ENCODE assay signal across 8 mouse cellular contexts in the genomic region with DNA sequence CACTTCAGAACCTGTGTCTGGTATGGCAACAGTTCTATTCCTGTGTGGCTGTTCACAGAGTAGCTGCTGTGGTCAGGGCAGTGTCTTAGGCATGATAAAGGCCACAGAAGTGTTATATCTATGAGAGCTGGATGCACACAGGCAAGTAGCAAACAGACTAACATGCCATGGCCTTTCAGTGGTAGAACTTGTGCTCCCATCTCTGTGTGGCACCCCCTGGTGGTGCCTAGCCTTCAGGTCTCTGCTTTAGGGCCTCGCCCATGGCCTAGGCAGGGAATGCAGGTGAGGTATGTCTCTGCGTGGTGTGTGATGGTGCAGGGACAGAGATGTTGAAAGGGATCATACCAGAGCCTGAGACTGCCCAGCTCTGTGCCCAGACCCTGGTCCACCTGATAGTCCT. TPM values are rescaled to one million over a fixed set of nuclear protein-coding genes. Genes with fewer than 3 reads are reported as not detected.
DNase-seq lines count a peak whose midpoint lies in the region; ATAC-seq and TF ChIP-seq lines count a peak whose summit lies in the region.
"Had no signal": no experiment of that assay in that cellular context is flagged by ENCODE, and none has a peak within 500 bp of the region (broad histone marks: within the 10 kb centered on the region; RNA-seq: fewer than 3 reads in every experiment).

No protein-coding gene starts in this region.

- no peak for TF ChIP-seq POLR2A in brain, embryonic 14.5 days (IDR thresholded peaks at IDR 0.05; ENCODE audit: borderline replicate concordance, extremely low read depth, insufficient read depth, insufficient read length, poor library complexity, severe bottlenecking)

- no peaks in the 10 kb centered on the region for H3K27me3 ChIP-seq in G1E (ENCODE audit: insufficient read depth, low read length)
- H3K27me3 ChIP-seq: embryonic facial prominence, embryonic 15.5 days had no signal

- no peaks in the 10 kb centered on the region; the same call in 1 of the 2 replicates for H3K9me3 ChIP-seq in G1E (replicated peaks)
- H3K9me3 ChIP-seq: embryonic facial prominence, embryonic 15.5 days had no signal

- peaks cover 17% of the 10 kb centered on the region for H3K4me1 ChIP-seq in G1E (ENCODE audit: insufficient read depth, low read depth, low read length)
- H3K4me1 ChIP-seq: embryonic facial prominence, embryonic 15.5 days had no signal

- no peak; the same call in 1 of the 2 replicates for ATAC-seq in G1E (ENCODE audit: extremely low read depth, insufficient number of reproducible peaks, low FRiP score, poor library complexity, severe bottlenecking)

- no peak overlapping the region for H3K4me3 ChIP-seq in layer of hippocampus, adult 2 months
- H3K4me3 ChIP-seq in G1E (ENCODE audit: low read depth, low read length), result no peak overlapping the region
- H3K4me3 ChIP-seq: embryonic facial prominence, embryonic 15.5 days had no signal

- peaks cover 97% of the 10 kb centered on the region for H3K36me3 ChIP-seq in G1E (replicated peaks)

- TF ChIP-seq CTCF in layer of hippocampus, adult 2 months (conservative IDR thresholded peaks at IDR 0.05), result peak; percentile 81
- no peak; the same call in 1 of the 2 replicates for TF ChIP-seq CTCF in G1E (IDR thresholded peaks at IDR 0.05; ENCODE audit: low read depth, low read length)
- peak; percentile 43; the same call in 1 of the 2 replicates for TF ChIP-seq CTCF in brain, embryonic 14.5 days (IDR thresholded peaks at IDR 0.05; ENCODE audit: borderline replicate concordance, extremely low read depth, insufficient read depth, insufficient read length)

- no peak overlapping the region for H3K27ac ChIP-seq in layer of hippocampus, adult 2 months
- H3K27ac ChIP-seq: embryonic facial prominence, embryonic 15.5 days had no signal

- peak in 1 of 2 experiments; percentile 40 for DNase-seq in layer of hippocampus, adult 2 months (ENCODE audit: low spot score in 2 of 2)
- no peak for DNase-seq in layer of hippocampus, adult 9-10 months (ENCODE audit: low spot score)
- peak; percentile 26 for DNase-seq in G1E (ENCODE audit: low spot score)
- DNase-seq in brain, embryonic 14.5 days (ENCODE audit: low read depth), result no peak
- DNase-seq in kidney, postnatal 10 days, result peak; percentile 65
- DNase-seq in retina, postnatal 1 day, result peak; percentile 22
- no peak for DNase-seq in urinary bladder, postnatal 4 days (ENCODE audit: low spot score in 2 of 2)

RNA-seq across cellular contexts. Expression of gene Cck, which starts 50.1 kb away (rescaled TPM):
- total RNA-seq in layer of hippocampus, adult 2 months (2021), result 100 to 1,000 TPM; 667 to 672 TPM
- not detected in 2 replicates for total RNA-seq in G1E (2014; fragmentation: Nextera tagmentation)
- not detected in 2 replicates for total RNA-seq in G1E (2017)
- polyA plus RNA-seq in G1E (2012), result not detected in 2 replicates
- 34.1 and 38.6 TPM in 2 replicates for polyA plus RNA-seq in brain, embryonic 14.5 days (2012; rRNA removed)

Comparison
In these comparisons a context has a peak if more than half of its experiments do, and no peak if none do; other contexts are left out.
1. DNase-seq: peak in G1E (single experiment), kidney, postnatal 10 days (single experiment) and retina, postnatal 1 day (single experiment); none in layer of hippocampus, adult 9-10 months (single experiment), brain, embryonic 14.5 days (single experiment) and urinary bladder, postnatal 4 days (0 of 2).
2. RNA of gene Cck, which starts 50.1 kb away (total RNA-seq): 667 to 672 TPM in layer of hippocampus, adult 2 months; not detected in G1E; every median in the first group is over 100 times any median in the second.